ENCODE assay signal across 7 mouse cellular contexts in genomic region chr10:117718161-117719119, GRCm38 (mm10). TPM values are rescaled to one million over a fixed set of nuclear protein-coding genes. Genes with fewer than 3 reads are reported as not detected.
DNase-seq lines count a peak whose midpoint lies in the region; ATAC-seq and TF ChIP-seq lines count a peak whose summit lies in the region.

No protein-coding gene starts in this region.

- no peak overlapping the region for H3K4me3 ChIP-seq in liver, adult 2 months (ENCODE audit: insufficient read depth, low read depth, low read length)
- no peak overlapping the region for H3K4me3 ChIP-seq in liver, embryonic 11.5 days (ENCODE audit: low read depth, low read length)
- peak overlapping the region; percentile 5; the same call in 1 of the 2 replicates for H3K4me3 ChIP-seq in heart, embryonic 16.5 days (ENCODE audit: low read length)
- no peak overlapping the region for H3K4me3 ChIP-seq in limb, embryonic 12.5 days (replicated peaks)
- H3K4me3 ChIP-seq in midbrain, postnatal 0 days (ENCODE audit: low read depth, low read length), result no peak overlapping the region

- H3K27me3 ChIP-seq in liver, adult 2 months (ENCODE audit: control insufficient read depth, insufficient read depth, low read length), result no peaks in the 10 kb centered on the region
- H3K27me3 ChIP-seq in liver, embryonic 11.5 days (replicated peaks; ENCODE audit: control insufficient read depth, insufficient read depth, low read length), result no peaks in the 10 kb centered on the region
- no peaks in the 10 kb centered on the region for H3K27me3 ChIP-seq in heart, embryonic 16.5 days (ENCODE audit: control insufficient read depth, insufficient read depth, low read length)
- no peaks in the 10 kb centered on the region for H3K27me3 ChIP-seq in limb, embryonic 12.5 days
- H3K27me3 ChIP-seq in midbrain, postnatal 0 days (ENCODE audit: insufficient read depth, low read length), result no peaks in the 10 kb centered on the region

- peaks cover 9% of the 10 kb centered on the region; the same call in 1 of the 2 replicates for H3K4me1 ChIP-seq in liver, adult 2 months (ENCODE audit: control insufficient read depth, insufficient read depth, low read length)
- 0 out of 2 replicates have a peak, but pooled peaks cover 3% of the 10 kb centered on the region for H3K4me1 ChIP-seq in liver, embryonic 11.5 days (replicated peaks; ENCODE audit: control insufficient read depth, insufficient read depth, low read length)
- peaks cover 10% of the 10 kb centered on the region for H3K4me1 ChIP-seq in heart, embryonic 16.5 days (ENCODE audit: control insufficient read depth, insufficient read depth, low read length)
- peaks cover 10% of the 10 kb centered on the region; the same call in 1 of the 2 replicates for H3K4me1 ChIP-seq in limb, embryonic 12.5 days (replicated peaks)
- H3K4me1 ChIP-seq in midbrain, postnatal 0 days (ENCODE audit: insufficient read depth, low read length), result no peaks in the 10 kb centered on the region

- no peak overlapping the region for H3K4me2 ChIP-seq in liver, embryonic 11.5 days
- peak overlapping the region; percentile 37 for H3K4me2 ChIP-seq in heart, embryonic 16.5 days (ENCODE audit: low read depth, low read length)
- no peak overlapping the region for H3K4me2 ChIP-seq in limb, embryonic 12.5 days
- no peak overlapping the region for H3K4me2 ChIP-seq in midbrain, postnatal 0 days (ENCODE audit: low read depth, low read length, poor library complexity, severe bottlenecking)

- TF ChIP-seq POLR2A in liver, adult 2 months (IDR thresholded peaks at IDR 0.05; ENCODE audit: extremely low read depth, insufficient read depth, low read length), result no peak

- ATAC-seq in liver, embryonic 11.5 days (replicated peaks; ENCODE audit: low FRiP score), result no peak
- no peak; the same call in 1 of the 2 replicates for ATAC-seq in heart, embryonic 16.5 days (replicated peaks; ENCODE audit: extremely low read depth, insufficient read depth, low FRiP score)
- ATAC-seq in limb, embryonic 12.5 days (ENCODE audit: insufficient number of reproducible peaks, insufficient read depth, low FRiP score, low TSS enrichment, low read depth), result no peak
- ATAC-seq in midbrain, postnatal 0 days (ENCODE audit: low FRiP score), result no peak

- no peaks in the 10 kb centered on the region for H3K36me3 ChIP-seq in liver, adult 2 months (ENCODE audit: control insufficient read depth, insufficient read depth, low read length)
- no peaks in the 10 kb centered on the region for H3K36me3 ChIP-seq in liver, embryonic 11.5 days (ENCODE audit: control insufficient read depth, insufficient read depth, low read length)
- no peaks in the 10 kb centered on the region for H3K36me3 ChIP-seq in heart, embryonic 16.5 days (ENCODE audit: control insufficient read depth, insufficient read depth)
- no peaks in the 10 kb centered on the region for H3K36me3 ChIP-seq in limb, embryonic 12.5 days
- no peaks in the 10 kb centered on the region for H3K36me3 ChIP-seq in midbrain, postnatal 0 days (ENCODE audit: insufficient read depth, low read length)

- H3K9me3 ChIP-seq in liver, embryonic 11.5 days (ENCODE audit: control insufficient read depth, low read length), result no peaks in the 10 kb centered on the region
- H3K9me3 ChIP-seq in heart, embryonic 16.5 days (replicated peaks; ENCODE audit: control insufficient read depth, low read length), result no peaks in the 10 kb centered on the region
- H3K9me3 ChIP-seq in limb, embryonic 12.5 days, result no peaks in the 10 kb centered on the region
- H3K9me3 ChIP-seq in midbrain, postnatal 0 days (ENCODE audit: low read length), result no peaks in the 10 kb centered on the region

- TF ChIP-seq CTCF in liver, adult 2 months (IDR thresholded peaks at IDR 0.05; ENCODE audit: low read depth, low read length), result no peak
- no peak for TF ChIP-seq CTCF in midbrain, postnatal 0 days (IDR thresholded peaks at IDR 0.05)

- WGBS in liver, adult 2 months, result 40% methylated on average over 19 of the region's 19 CpGs
- 67% methylated on average over 19 of the region's 19 CpGs for WGBS in liver, embryonic 11.5 days
- WGBS in heart, embryonic 16.5 days, result 44% methylated on average over 19 of the region's 19 CpGs
- 59% methylated on average over 19 of the region's 19 CpGs for WGBS in limb, embryonic 12.5 days
- WGBS in midbrain, postnatal 0 days, result 68% methylated on average over 19 of the region's 19 CpGs

- H3K27ac ChIP-seq in liver, adult 2 months (replicated peaks; ENCODE audit: insufficient read depth, low read depth, low read length), result peak overlapping the region; percentile 84
- H3K27ac ChIP-seq in liver, embryonic 11.5 days (ENCODE audit: low read depth, low read length), result no peak overlapping the region
- H3K27ac ChIP-seq in heart, embryonic 16.5 days (ENCODE audit: low read length), result peak overlapping the region; percentile 61
- peak overlapping the region; percentile 54; the same call in 1 of the 2 replicates for H3K27ac ChIP-seq in limb, embryonic 12.5 days
- H3K27ac ChIP-seq in midbrain, postnatal 0 days (ENCODE audit: low read depth, low read length), result no peak overlapping the region

- peak overlapping the region; percentile 6; the same call in 1 of the 2 replicates for H3K9ac ChIP-seq in liver, adult 2 months (ENCODE audit: low read depth, low read length)
- no peak overlapping the region for H3K9ac ChIP-seq in liver, embryonic 11.5 days (ENCODE audit: low read depth, low read length)
- peak overlapping the region; percentile 26; the same call in 1 of the 2 replicates for H3K9ac ChIP-seq in heart, embryonic 16.5 days (ENCODE audit: low read length)
- H3K9ac ChIP-seq in limb, embryonic 12.5 days (replicated peaks), result no peak overlapping the region
- H3K9ac ChIP-seq in midbrain, postnatal 0 days (replicated peaks; ENCODE audit: low read length, poor library complexity, severe bottlenecking), result no peak overlapping the region

- peak; percentile 77 for DNase-seq in liver, adult 2 months (ENCODE audit: extremely low read depth, low read depth, low spot score)
- DNase-seq in liver, embryonic 11.5 days (ENCODE audit: low spot score), result no peak
- DNase-seq in adrenal gland, postnatal 14 days, result peak; percentile 78
- no peak for DNase-seq in midbrain, postnatal 0 days (ENCODE audit: low spot score)
- no peak for DNase-seq in urinary bladder, postnatal 25 days (ENCODE audit: low spot score)

- no peaks in the 10 kb centered on the region for H3K79me2 ChIP-seq in liver, adult 2 months (ENCODE audit: control insufficient read depth, insufficient read depth, low read length)

RNA-seq across cellular contexts. Expression of gene Mdm2, which starts 7.9 kb away (rescaled TPM):
- total RNA-seq in liver, adult 2 months (2014; rRNA removed), result 24.6 and 27.7 TPM in 2 replicates
- polyA plus RNA-seq in liver, adult 2 months (2012; rRNA removed), result 18.2 and 19.8 TPM in 2 replicates
- polyA plus RNA-seq in liver, embryonic 11.5 days (2014; fragmentation: Nextera tagmentation; extraction: Ambion mirVana), result 56.0 and 56.7 TPM in 2 replicates
- total RNA-seq in adrenal gland, postnatal 14 days (2021), result 42.6 and 53.7 TPM in 2 replicates
- polyA plus RNA-seq in heart, embryonic 16.5 days (2015; fragmentation: Nextera tagmentation; extraction: Ambion mirVana), result 42.7 and 55.3 TPM in 2 replicates
- polyA plus RNA-seq in limb, embryonic 12.5 days (2016; fragmentation: Nextera tagmentation; extraction: Ambion mirVana), result 57.9 and 59.7 TPM in 2 replicates
- total RNA-seq in midbrain, postnatal 0 days (2014; rRNA removed), result 65.1 and 69.9 TPM in 2 replicates
- polyA plus RNA-seq in midbrain, postnatal 0 days (2015; fragmentation: Nextera tagmentation; extraction: Ambion mirVana), result 23.2 and 28.7 TPM in 2 replicates

RNA-seq across cellular contexts. Expression of gene Slc35e3, which starts 27.7 kb away (rescaled TPM):
- total RNA-seq in liver, adult 2 months (2014; rRNA removed), result 4.1 and 5.2 TPM in 2 replicates
- polyA plus RNA-seq in liver, adult 2 months (2012; rRNA removed), result 5.2 and 7.1 TPM in 2 replicates
- 7.1 and 7.2 TPM in 2 replicates for polyA plus RNA-seq in liver, embryonic 11.5 days (2014; fragmentation: Nextera tagmentation; extraction: Ambion mirVana)
- total RNA-seq in adrenal gland, postnatal 14 days (2021), result 10.3 and 13.4 TPM in 2 replicates
- polyA plus RNA-seq in heart, embryonic 16.5 days (2015; fragmentation: Nextera tagmentation; extraction: Ambion mirVana), result 6.7 and 7.2 TPM in 2 replicates
- polyA plus RNA-seq in limb, embryonic 12.5 days (2016; fragmentation: Nextera tagmentation; extraction: Ambion mirVana), result 43.8 and 47.2 TPM in 2 replicates
- total RNA-seq in midbrain, postnatal 0 days (2014; rRNA removed), result 29.7 and 31.0 TPM in 2 replicates
- polyA plus RNA-seq in midbrain, postnatal 0 days (2015; fragmentation: Nextera tagmentation; extraction: Ambion mirVana), result 23.7 and 24.4 TPM in 2 replicates

Comparison
In these comparisons a context has a peak if more than half of its experiments do, and no peak if none do; other contexts are left out.
1. DNase-seq: peak in liver, adult 2 months (single experiment) and adrenal gland, postnatal 14 days (single experiment); none in liver, embryonic 11.5 days (single experiment), midbrain, postnatal 0 days (single experiment) and urinary bladder, postnatal 25 days (single experiment).
2. H3K27ac ChIP-seq: peak in liver, adult 2 months (single experiment), heart, embryonic 16.5 days (single experiment) and limb, embryonic 12.5 days (single experiment); none in liver, embryonic 11.5 days (single experiment) and midbrain, postnatal 0 days (single experiment).
3. H3K9ac ChIP-seq: peak in liver, adult 2 months (single experiment) and heart, embryonic 16.5 days (single experiment); none in liver, embryonic 11.5 days (single experiment), limb, embryonic 12.5 days (single experiment) and midbrain, postnatal 0 days (single experiment).